Comparison of ENCODE assay signal across 28 mouse cellular contexts in genomic region chr1:168366261-168366660, GRCm38 (mm10).
"Had no signal": no experiment of that assay in that cellular context is flagged by ENCODE, and none has a peak within 500 bp of the region (broad histone marks: within the 10 kb centered on the region; RNA-seq: fewer than 3 reads in every experiment).

No protein-coding gene starts in this region.

- H3K27ac ChIP-seq: embryonic facial prominence, embryonic 10.5 days; embryonic facial prominence, embryonic 12.5 days; embryonic facial prominence, embryonic 13.5 days; embryonic facial prominence, embryonic 15.5 days; forebrain, embryonic 10.5 days; forebrain, embryonic 12.5 days; forebrain, embryonic 13.5 days; forebrain, embryonic 15.5 days; gastrocnemius, adult 2 months had no signal

- H3K9ac ChIP-seq: embryonic facial prominence, embryonic 12.5 days; embryonic facial prominence, embryonic 13.5 days; embryonic facial prominence, embryonic 15.5 days; forebrain, embryonic 12.5 days; forebrain, embryonic 13.5 days; forebrain, embryonic 15.5 days; forebrain, postnatal 0 days had no signal

- H3K27me3 ChIP-seq: embryonic facial prominence, embryonic 12.5 days; embryonic facial prominence, embryonic 13.5 days; embryonic facial prominence, embryonic 15.5 days; forebrain, embryonic 12.5 days; forebrain, embryonic 13.5 days; forebrain, embryonic 15.5 days had no signal

- H3K4me3 ChIP-seq: embryonic facial prominence, embryonic 10.5 days; embryonic facial prominence, embryonic 12.5 days; embryonic facial prominence, embryonic 13.5 days; embryonic facial prominence, embryonic 15.5 days; erythroblast, embryonic 14.5 days; forebrain, embryonic 10.5 days; forebrain, embryonic 12.5 days; forebrain, embryonic 13.5 days; forebrain, embryonic 15.5 days; gastrocnemius, adult 2 months had no signal

- H3K4me2 ChIP-seq: embryonic facial prominence, embryonic 12.5 days; embryonic facial prominence, embryonic 13.5 days; embryonic facial prominence, embryonic 15.5 days; forebrain, embryonic 12.5 days; forebrain, embryonic 13.5 days; forebrain, embryonic 15.5 days had no signal

- ATAC-seq: forebrain, embryonic 13.5 days; forebrain, embryonic 14.5 days; forebrain, embryonic 15.5 days; forebrain, embryonic 16.5 days; forebrain, postnatal 0 days had no signal

- H3K9me3 ChIP-seq: embryonic facial prominence, embryonic 10.5 days; embryonic facial prominence, embryonic 12.5 days; embryonic facial prominence, embryonic 13.5 days; embryonic facial prominence, embryonic 15.5 days; forebrain, embryonic 10.5 days; forebrain, embryonic 12.5 days; forebrain, embryonic 13.5 days; forebrain, embryonic 15.5 days had no signal

- H3K36me3 ChIP-seq: forebrain, embryonic 12.5 days; forebrain, embryonic 15.5 days had no signal

- DNase-seq: cerebellum, adult 2 months; cerebellum, adult 8-10 months; cerebellum, adult 9-10 months; cerebellum, adult 9-11 months; cerebellum, postnatal 10 days; cerebellum, postnatal 14 days; cerebellum, postnatal 25 days; cerebellum, postnatal 36 days; embryo, embryonic 11 days; forebrain, postnatal 0 days; gastrocnemius, adult 2 months; gastrocnemius, postnatal 10 days; gastrocnemius, postnatal 14 days; gastrocnemius, postnatal 25 days; gastrocnemius, postnatal 36 days; heart, adult 11 months; heart, adult 18-20 months had no signal
